Mouse (Mus musculus) midbrain, embryonic 15.5 days (tissue): ENCODE measurements at regions not wholly inside any gene's neighbourhood (a gene's known extent, or its start where the extent isn't known, plus 50 kb on each side); places are given as distances from the start of the nearest gene placed in this dataset.

Experiments
- ATAC-seq: fragments of 200-750 bp; cut with Nextera tagmentation; replicated peaks from 2 replicates; pipeline ENCODE4 v1.8.0; 2017; ENCODE audit warnings: moderate TSS enrichment
- H3K27ac ChIP-seq: fragments of 300-500 bp; sonication (generic); 2 replicates; pipeline ENCODE4 v1.5.1; 2015; ENCODE audit warnings: mild to moderate bottlenecking, inconsistent platforms
- H3K27me3 ChIP-seq: fragments of 300-500 bp; sonication (generic); replicated peaks from 2 replicates; pipeline ENCODE4 v1.6.1; 2015; ENCODE audit warnings: inconsistent platforms
- H3K36me3 ChIP-seq: fragments of 300-500 bp; sonication (generic); replicated peaks from 2 replicates; pipeline ENCODE4 v1.6.1; 2015; ENCODE audit warnings: inconsistent platforms
- H3K4me1 ChIP-seq: fragments of 300-500 bp; sonication (generic); 2 replicates; pipeline ENCODE4 v1.6.1; 2015; ENCODE audit warnings: inconsistent platforms
- H3K4me2 ChIP-seq: fragments of 300-500 bp; sonication (generic); 2 replicates; pipeline ENCODE4 v1.6.1; 2015; ENCODE audit warnings: inconsistent platforms, mild to moderate bottlenecking, moderate library complexity
- H3K4me3 ChIP-seq: fragments of 300-500 bp; sonication (generic); 2 replicates; pipeline ENCODE4 v1.5.1; 2015; ENCODE audit warnings: mild to moderate bottlenecking, inconsistent platforms
- H3K9ac ChIP-seq: fragments of 300-500 bp; sonication (generic); 2 replicates; pipeline ENCODE4 v1.6.1; 2015; ENCODE audit warnings: mild to moderate bottlenecking, inconsistent platforms
- H3K9me3 ChIP-seq: fragments of 300-500 bp; sonication (generic); 2 replicates; pipeline ENCODE4 v1.6.1; 2016; ENCODE audit warnings: inconsistent platforms
- WGBS: fragments of 180-500 bp; shearing (Covaris S2); methylation state at CpG from one replicate; pipeline ENCODE4 v1.1.7; 2015; ENCODE audit warnings: mixed read lengths; 5-methylcytosine and 5-hydroxymethylcytosine counted together

DNA sequence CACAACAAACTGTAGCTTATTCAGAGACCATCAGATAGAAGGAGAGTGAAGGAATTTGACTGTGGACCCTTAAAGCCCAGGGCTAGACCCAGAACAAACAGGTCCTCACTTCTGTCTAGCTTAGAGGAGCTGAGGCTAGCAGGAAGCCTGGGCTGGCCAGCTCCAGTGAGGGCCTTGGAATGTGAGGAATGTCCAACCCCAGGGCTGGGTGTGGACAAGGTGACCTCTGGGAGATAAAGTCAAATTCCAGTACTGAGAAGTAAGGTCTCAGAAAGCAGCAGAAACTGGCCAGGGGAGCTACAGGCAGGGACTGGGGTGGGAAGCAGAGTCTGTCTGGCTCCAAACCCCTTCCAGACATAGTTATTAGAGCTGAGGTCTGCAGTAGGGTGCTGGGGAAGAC lies 51.0 kb upstream of the Ssbp3 start:
- Histone ChIP-seq H3K9ac (no peak overlapping the region), H3K36me3 (no peaks in the 10 kb centered on the region), H3K4me3 (no peak overlapping the region), H3K4me2 (no peak overlapping the region), H3K27me3 (0 out of 2 replicates have a peak, but pooled peaks cover 2% of the 10 kb centered on the region), H3K27ac (no peak overlapping the region), H3K9me3 (no peaks in the 10 kb centered on the region), H3K4me1 (peaks cover 19% of the 10 kb centered on the region)
- no peak for ATAC-seq

DNA sequence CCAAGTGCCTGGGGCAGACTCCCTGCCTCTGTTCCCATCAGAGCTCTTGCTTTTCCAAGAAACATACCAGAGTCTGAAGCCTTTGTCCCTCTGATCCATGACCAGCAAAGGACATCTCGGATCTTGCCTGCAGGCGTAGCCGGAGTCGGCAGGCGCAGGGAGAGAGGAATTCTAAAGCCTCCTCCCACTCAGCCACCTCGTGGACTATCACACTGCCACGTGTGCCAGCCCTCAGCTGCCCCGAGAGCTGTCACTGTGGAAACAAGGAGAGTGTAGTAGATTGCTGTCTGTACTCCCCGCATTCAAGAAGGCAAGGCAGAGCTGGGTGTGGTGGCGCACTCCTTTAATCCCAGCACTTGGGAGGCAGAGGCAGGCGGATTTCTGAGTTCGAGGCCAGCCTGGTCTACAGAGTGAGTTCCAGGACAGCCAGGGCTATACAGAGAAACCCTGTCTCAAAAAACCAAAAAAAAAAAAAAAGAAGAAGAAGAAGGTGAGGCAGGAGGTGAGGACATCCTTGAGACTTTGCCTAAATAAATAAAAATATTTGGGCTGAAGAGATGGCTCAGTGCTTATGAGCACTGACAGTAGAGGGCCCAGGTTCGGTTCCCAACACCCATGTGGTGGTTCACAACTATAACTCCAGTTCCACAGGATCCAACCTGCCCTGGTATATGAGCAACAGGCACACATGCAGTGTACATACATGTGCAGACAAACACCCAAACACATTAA lies 52.0 kb upstream of the Ssbp3 start:
- no peak for ATAC-seq
- no peaks in the 10 kb centered on the region for H3K36me3 ChIP-seq
- H3K4me1 ChIP-seq, result peaks cover 28% of the 10 kb centered on the region
- H3K9me3 ChIP-seq, result no peaks in the 10 kb centered on the region
- no peak overlapping the region for H3K4me3 ChIP-seq
- H3K27me3 ChIP-seq, result 0 out of 2 replicates have a peak, but pooled peaks cover 2% of the 10 kb centered on the region
- WGBS, result 74% methylated on average over 13 of the region's 13 CpGs
- H3K27ac ChIP-seq, result no peak overlapping the region
- H3K9ac ChIP-seq, result no peak overlapping the region
- H3K4me2 ChIP-seq, result no peak overlapping the region

DNA sequence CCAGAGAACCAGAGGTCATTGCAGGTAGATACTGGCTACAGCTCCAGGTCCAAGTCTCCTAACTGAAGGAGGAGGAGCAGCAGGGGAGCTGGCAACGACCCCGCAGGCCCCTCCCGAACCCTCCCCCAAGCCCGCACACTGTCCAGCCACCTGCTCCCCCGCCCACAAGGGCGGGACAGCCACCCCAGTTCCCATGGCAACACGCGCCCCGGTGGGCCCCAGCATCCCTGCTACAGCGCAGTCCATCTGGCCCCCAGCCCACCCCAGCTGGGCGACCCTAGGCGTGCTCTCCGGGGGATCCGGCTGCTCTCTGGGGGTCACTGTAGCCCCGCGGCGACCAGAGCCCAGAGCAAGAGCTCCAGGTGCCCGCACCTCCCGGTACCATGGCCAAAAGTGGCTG lies 51.0 kb upstream of the Acot11 start:
- Histone ChIP-seq H3K9ac (no peak overlapping the region), H3K4me3 (no peak overlapping the region), H3K27ac (no peak overlapping the region), H3K36me3 (no peaks in the 10 kb centered on the region), H3K9me3 (no peaks in the 10 kb centered on the region), H3K27me3 (no peaks in the 10 kb centered on the region), H3K4me2 (0 out of 2 replicates have a peak overlapping the region, but pooled peaks have one; percentile 6), H3K4me1 (peaks cover 26% of the 10 kb centered on the region)
- ATAC-seq, result 0 out of 2 replicates have a peak, but pooled peaks have one; percentile 9
- 4% methylated on average over 19 of the region's 19 CpGs for WGBS

DNA sequence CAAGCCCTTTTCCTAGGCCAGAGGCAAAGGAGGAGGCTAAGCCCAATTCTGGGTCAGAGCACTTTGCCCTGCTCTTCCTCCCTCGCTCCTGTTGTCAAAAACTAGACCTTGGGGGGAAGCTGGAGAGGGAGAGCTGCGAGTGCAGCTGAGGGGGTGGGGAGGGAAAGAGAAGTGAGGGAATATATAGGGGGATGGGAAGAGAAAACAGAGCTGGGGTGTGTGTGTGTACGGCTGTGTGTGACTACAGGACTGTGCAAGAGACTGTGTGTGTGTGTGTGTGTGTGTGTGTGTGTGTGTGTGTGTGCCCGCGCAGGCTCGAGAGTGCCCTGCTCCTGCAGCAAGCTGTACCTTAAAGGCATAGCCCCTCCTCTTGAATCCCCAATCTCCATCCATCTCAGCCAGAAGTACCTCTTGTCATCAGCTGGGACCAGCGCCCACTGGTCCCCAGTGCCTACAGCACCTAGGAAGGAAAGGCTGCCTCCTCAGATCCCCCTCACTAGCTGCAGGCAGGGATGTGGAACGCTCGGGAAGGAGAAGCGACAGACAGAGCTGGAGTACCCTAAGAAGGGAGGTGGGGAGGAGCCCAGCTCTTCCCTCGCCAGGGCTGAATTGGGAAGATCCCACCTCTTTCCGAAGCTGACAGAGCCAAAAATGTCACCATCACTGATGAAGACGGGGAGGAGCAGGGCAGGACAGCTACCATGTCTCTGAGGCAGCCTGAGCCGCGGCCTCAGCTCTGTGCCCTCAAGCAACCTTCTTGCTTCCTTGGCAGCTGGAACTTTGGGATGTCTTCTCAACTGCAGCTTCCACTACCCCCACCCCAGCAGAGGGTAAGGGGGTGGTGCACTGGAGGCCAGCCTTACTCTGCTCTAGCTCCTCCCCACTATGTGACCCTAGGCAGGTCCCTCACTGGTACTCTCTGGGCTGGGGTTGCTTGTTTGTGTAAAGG lies 49.8 kb upstream of the Acot11 start:
- peak overlapping the region; percentile 8; the same call in 1 of the 2 replicates for H3K4me3 ChIP-seq
- H3K27me3 ChIP-seq, result no peaks in the 10 kb centered on the region
- peak overlapping the region; percentile 20; the same call in 1 of the 2 replicates for H3K9ac ChIP-seq
- peak overlapping the region; percentile 68 for H3K27ac ChIP-seq
- peak overlapping the region; percentile 41 for H3K4me2 ChIP-seq
- peaks cover 26% of the 10 kb centered on the region for H3K4me1 ChIP-seq
- H3K9me3 ChIP-seq, result no peaks in the 10 kb centered on the region
- 8% methylated on average over 12 of the region's 15 CpGs for WGBS
- H3K36me3 ChIP-seq, result no peaks in the 10 kb centered on the region
- ATAC-seq, result peak; percentile 84
